Mouse (Mus musculus) CH12.LX (cell line): ENCODE measurements at regions not wholly inside any gene's neighbourhood (a gene's known extent, or its start where the extent isn't known, plus 50 kb on each side); places are given as distances from the start of the nearest gene placed in this dataset.

Source experiments
- DNase-seq: peaks from one replicate; pipeline ENCODE4 v3.0.0-alpha.2; 2013; ENCODE audit errors: extremely low read depth
- H3K27ac ChIP-seq: 2 replicates; pipeline ENCODE4 v1.5.1; 2012; ENCODE audit warnings: low read depth, mild to moderate bottlenecking, control low read depth, moderate library complexity; ENCODE audit not compliant: insufficient read depth
- H3K27me3 ChIP-seq: replicated peaks from 2 replicates; pipeline ENCODE3; 2012; ENCODE audit warnings: inconsistent platforms
- H3K36me3 ChIP-seq, 2 experiments: replicated peaks in 1 of 2; 2 replicates each; pipeline versions ENCODE3 to v1.6.1; 2012; ENCODE audit warnings: inconsistent platforms in 1 of 2, low read length in 1 of 2, mild to moderate bottlenecking in 1 of 2, mixed read lengths in 1 of 2, moderate library complexity in 1 of 2; ENCODE audit not compliant: control insufficient read depth in 1 of 2, insufficient read depth in 1 of 2
- H3K4me1 ChIP-seq, 2 experiments: 2 replicates each; pipeline ENCODE4 v1.6.1; 2012; ENCODE audit warnings: inconsistent platforms in 1 of 2, moderate library complexity in 1 of 2; ENCODE audit not compliant: insufficient read depth in 2 of 2, control insufficient read depth in 1 of 2
- H3K4me2 ChIP-seq: 2 replicates; pipeline ENCODE4 v1.6.1; 2012; ENCODE audit warnings: low read depth, mild to moderate bottlenecking, control low read depth; ENCODE audit not compliant: poor library complexity, insufficient read depth, severe bottlenecking
- H3K4me3 ChIP-seq, 3 experiments: fragments of 150-350 bp in 1 of 3; sonication (generic) in 1 of 3; replicated peaks in 1 of 3; 2 replicates each; pipeline versions ENCODE3 to v1.5.1; 2011 to 2012; ENCODE audit warnings: low read depth in 2 of 3, low read length in 2 of 3, mild to moderate bottlenecking in 2 of 3, moderate library complexity in 2 of 3, control low read depth in 1 of 3, improper control_type of control experiment in 1 of 3, inconsistent platforms in 1 of 3, mixed read lengths in 1 of 3; ENCODE audit not compliant: poor library complexity in 1 of 3
- H3K79me2 ChIP-seq: replicated peaks from 2 replicates; pipeline ENCODE4 v1.6.1; 2012; ENCODE audit warnings: mild to moderate bottlenecking, moderate library complexity; ENCODE audit not compliant: control insufficient read depth, poor library complexity, insufficient read depth, severe bottlenecking; ENCODE audit errors: extremely low read depth
- H3K9ac ChIP-seq: 2 replicates; pipeline ENCODE4 v1.6.1; 2012; ENCODE audit warnings: low read depth, mild to moderate bottlenecking, control low read depth, moderate library complexity; ENCODE audit not compliant: insufficient read depth
- H3K9me3 ChIP-seq: replicated peaks from 2 replicates; pipeline ENCODE3; 2012; ENCODE audit warnings: low read length, inconsistent platforms, mixed read lengths
- BHLHE40 ChIP-seq: IDR thresholded peaks from 2 replicates; pipeline ENCODE4 v1.6.1; 2011; ENCODE audit warnings: mild to moderate bottlenecking, low read depth, low read length, improper control_type of control experiment
- CHD1 ChIP-seq: IDR thresholded peaks from 2 replicates; pipeline ENCODE4 v1.6.1; 2012; ENCODE audit warnings: low read depth, low read length, improper control_type of control experiment, inconsistent platforms
- CHD2 ChIP-seq: IDR thresholded peaks from 2 replicates; pipeline ENCODE4 v1.6.1; 2011; ENCODE audit warnings: low read length, improper control_type of control experiment
- CTCF ChIP-seq, 2 experiments: IDR thresholded peaks in 1 of 2; conservative IDR thresholded peaks in 1 of 2; 2 replicates each; pipeline ENCODE4 v1.5.1; 2011 to 2012; ENCODE audit warnings: low read depth in 2 of 2, low read length in 2 of 2, improper control_type of control experiment in 1 of 2, inconsistent platforms in 1 of 2, mild to moderate bottlenecking in 1 of 2, moderate library complexity in 1 of 2
- ELF1 ChIP-seq: IDR thresholded peaks from 2 replicates; pipeline ENCODE4 v1.6.1; 2014; ENCODE audit warnings: low read depth, mild to moderate bottlenecking, inconsistent platforms, low read length, improper control_type of control experiment
- EP300 ChIP-seq: IDR thresholded peaks from 2 replicates; pipeline ENCODE4 v1.6.1; 2011; ENCODE audit warnings: low read length, improper control_type of control experiment
- GABPA ChIP-seq: IDR thresholded peaks from 2 replicates; pipeline ENCODE4 v1.6.1; 2012; ENCODE audit warnings: low read depth, low read length, improper control_type of control experiment, inconsistent platforms; ENCODE audit not compliant: insufficient replicate concordance
- IRF4 ChIP-seq: IDR thresholded peaks from 2 replicates; pipeline ENCODE4 v1.6.1; 2014; ENCODE audit warnings: low read depth, mild to moderate bottlenecking, inconsistent platforms, low read length, improper control_type of control experiment
- JUN ChIP-seq: IDR thresholded peaks from 2 replicates; pipeline ENCODE4 v1.6.1; 2011; ENCODE audit warnings: low read depth, mild to moderate bottlenecking, low read length, improper control_type of control experiment, moderate library complexity; ENCODE audit not compliant: insufficient read depth
- KAT2A ChIP-seq: IDR thresholded peaks from 2 replicates; pipeline ENCODE4 v1.6.1; 2012; ENCODE audit warnings: low read length, improper control_type of control experiment, inconsistent platforms; ENCODE audit not compliant: insufficient replicate concordance
- MAFK ChIP-seq: IDR thresholded peaks from 2 replicates; pipeline ENCODE4 v1.6.1; 2011; ENCODE audit warnings: low read length, improper control_type of control experiment; ENCODE audit not compliant: insufficient replicate concordance
- NELFE ChIP-seq: IDR thresholded peaks from 2 replicates; pipeline ENCODE4 v1.6.1; 2011; ENCODE audit warnings: low read depth, low read length, improper control_type of control experiment
- NRF1 ChIP-seq: IDR thresholded peaks from 2 replicates; pipeline ENCODE4 v1.6.1; 2014; ENCODE audit warnings: low read depth, mild to moderate bottlenecking, inconsistent platforms, low read length, improper control_type of control experiment, moderate library complexity
- PAX5 ChIP-seq: IDR thresholded peaks from 2 replicates; pipeline ENCODE4 v1.6.1; 2012; ENCODE audit warnings: low read length, inconsistent platforms, mixed read lengths
- POLR2A ChIP-seq: IDR thresholded peaks from 2 replicates; pipeline ENCODE4 v1.6.1; 2011; ENCODE audit warnings: low read depth, mild to moderate bottlenecking, improper control_type of control experiment, low read length
- POLR2AphosphoS2 ChIP-seq: IDR thresholded peaks from 2 replicates; pipeline ENCODE4 v1.6.1; 2011; ENCODE audit warnings: low read depth, low read length, improper control_type of control experiment
- RAD21 ChIP-seq: IDR thresholded peaks from 2 replicates; pipeline ENCODE4 v1.6.1; 2011; ENCODE audit warnings: low read depth, mild to moderate bottlenecking, low read length, improper control_type of control experiment, moderate library complexity
- RCOR1 ChIP-seq: conservative IDR thresholded peaks from 2 replicates; pipeline ENCODE4 v1.6.1; 2012; ENCODE audit warnings: low read depth, mild to moderate bottlenecking, inconsistent platforms, low read length, improper control_type of control experiment
- SIN3A ChIP-seq: IDR thresholded peaks from 2 replicates; pipeline ENCODE4 v1.6.1; 2012; ENCODE audit warnings: low read length, improper control_type of control experiment, inconsistent platforms
- SMC3 ChIP-seq: IDR thresholded peaks from 2 replicates; pipeline ENCODE4 v1.6.1; 2011; ENCODE audit warnings: low read depth, low read length, improper control_type of control experiment
- TBP ChIP-seq: conservative IDR thresholded peaks from 2 replicates; pipeline ENCODE4 v1.6.1; 2011; ENCODE audit warnings: low read depth, low read length, improper control_type of control experiment
- UBTF ChIP-seq: IDR thresholded peaks from 2 replicates; pipeline ENCODE4 v1.6.1; 2012; ENCODE audit warnings: low read depth, mild to moderate bottlenecking, inconsistent platforms, low read length, improper control_type of control experiment, moderate library complexity
- USF1 ChIP-seq: IDR thresholded peaks from 2 replicates; pipeline ENCODE4 v1.6.1; 2014; ENCODE audit warnings: low read depth, mild to moderate bottlenecking, inconsistent platforms, low read length, improper control_type of control experiment
- USF2 ChIP-seq: conservative IDR thresholded peaks from 2 replicates; pipeline ENCODE4 v1.6.1; 2011; ENCODE audit warnings: low read depth, low read length, improper control_type of control experiment
- ZMIZ1 ChIP-seq: IDR thresholded peaks from 2 replicates; pipeline ENCODE4 v1.6.1; 2012; ENCODE audit warnings: low read depth, mild to moderate bottlenecking, inconsistent platforms, low read length, improper control_type of control experiment
- ZNF384 ChIP-seq: IDR thresholded peaks from 2 replicates; pipeline ENCODE4 v1.6.1; 2012; ENCODE audit warnings: low read depth, low read length, improper control_type of control experiment, inconsistent platforms
- dilution Hi-C: fragments of 300-500 bp; cut with MboI; formaldehyde crosslinking; loops from 2 replicates; pipeline ENCODE4 v1.14.3; 2020; ENCODE audit warnings: low sequenced_read_pairs; ENCODE audit not compliant: extremely low pct_unique_long_range_greater_than_20kb, extremely low pct_ligation_motif_present
- in situ Hi-C: fragments of 300-500 bp; cut with MboI; formaldehyde crosslinking; loops from 3 replicates; pipeline ENCODE4 v1.14.3; 2019; ENCODE audit warnings: low sequenced_read_pairs, low pct_ligation_motif_present, low pct_unique_long_range_greater_than_20kb, mixed read lengths

DNA sequence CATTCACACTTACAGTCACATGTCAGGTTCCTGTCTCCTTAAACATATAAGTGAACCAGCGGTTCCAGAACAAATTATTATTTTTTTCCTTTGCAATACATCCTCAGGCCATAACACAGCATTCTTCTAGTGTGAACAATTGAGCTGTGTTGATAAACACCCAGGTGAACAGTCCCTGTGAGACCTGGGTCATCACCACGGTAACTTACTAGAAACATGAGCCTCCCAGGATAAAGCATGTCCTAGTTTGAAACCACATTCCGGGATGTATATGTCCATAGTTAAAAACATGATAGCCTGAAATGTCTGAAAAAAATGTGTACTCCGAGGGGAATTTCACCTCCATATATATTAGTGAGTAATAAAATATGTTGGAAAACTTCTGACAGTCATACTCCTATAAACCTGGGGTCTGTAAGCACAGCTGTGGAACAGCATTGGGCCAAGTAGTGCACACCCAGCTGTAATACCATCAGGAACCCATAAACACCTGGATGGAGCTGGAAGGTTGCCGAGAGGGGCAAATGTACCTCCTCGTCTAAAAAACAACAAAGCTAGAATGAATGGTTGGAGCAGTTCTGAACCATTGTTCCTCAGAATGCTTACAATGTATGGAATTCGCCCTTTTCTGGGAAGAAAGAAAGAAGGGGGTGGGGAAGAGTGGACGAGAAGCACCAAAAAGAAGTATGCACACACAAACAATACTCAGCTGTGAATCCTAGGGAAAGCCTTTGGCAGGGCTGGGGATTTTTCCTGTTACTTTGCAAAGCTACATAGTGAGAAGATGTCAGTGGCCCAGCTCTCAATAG is 232.9 kb downstream of the Irs2 start:
- no peaks in the 10 kb centered on the region for H3K79me2 ChIP-seq
- H3K9me3 ChIP-seq, result no peaks in the 10 kb centered on the region
- dilution Hi-C loops, result no loop called here
- no peaks in the 10 kb centered on the region for H3K4me1 ChIP-seq
- no peak overlapping the region for H3K4me2 ChIP-seq
- DNase-seq, result no peak
- H3K27me3 ChIP-seq, result no peaks in the 10 kb centered on the region
- H3K36me3 ChIP-seq, result no peaks in the 10 kb centered on the region
- H3K27ac ChIP-seq, result no peak overlapping the region
- H3K9ac ChIP-seq, result no peak overlapping the region
- in situ Hi-C loops, result no loop called here
- H3K4me3 ChIP-seq, result no peak overlapping the region
- TF ChIP-seq CHD2 (no peak), ZMIZ1 (no peak), IRF4 (no peak), CHD1 (no peak), RAD21 (no peak), UBTF (no peak), GABPA (no peak), ELF1 (no peak), TBP (no peak)

DNA sequence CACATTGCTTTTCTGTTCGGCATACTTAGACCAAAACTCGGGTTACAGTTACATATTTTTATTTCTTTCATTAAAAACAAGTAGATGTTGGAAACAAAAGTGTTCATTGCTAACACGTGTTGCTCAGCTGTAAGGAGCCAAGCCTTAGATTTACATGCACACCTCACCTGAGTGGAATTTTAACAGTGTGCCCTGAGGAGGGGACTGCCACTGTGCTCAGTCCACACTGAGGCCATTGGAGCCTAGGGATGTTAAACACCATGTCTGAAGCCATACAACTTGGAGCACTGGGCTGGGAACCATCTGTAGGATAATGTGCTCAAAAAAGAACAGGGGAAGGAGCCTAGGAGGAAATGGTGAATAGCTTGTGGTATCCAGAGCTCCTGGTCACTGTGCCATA is 233.5 kb downstream of the Irs2 start:
- Histone ChIP-seq H3K27me3 (no peaks in the 10 kb centered on the region), H3K27ac (no peak overlapping the region), H3K4me2 (no peak overlapping the region), H3K4me1 (no peaks in the 10 kb centered on the region), H3K4me3 (no peak overlapping the region), H3K36me3 (no peaks in the 10 kb centered on the region), H3K9me3 (no peaks in the 10 kb centered on the region), H3K79me2 (no peaks in the 10 kb centered on the region), H3K9ac (no peak overlapping the region)
- in situ Hi-C loops (no loop called here), dilution Hi-C loops (no loop called here)
- TF ChIP-seq USF2 (no peak), JUN (no peak), BHLHE40 (no peak), EP300 (no peak), NELFE (no peak), PAX5 (no peak), RAD21 (no peak), CTCF (conservative IDR thresholded peaks at IDR 0.05 in 1 of 2, IDR thresholded peaks at IDR 0.05 in 1 of 2; ENCODE audit: low read depth in 2 of 2, low read length in 2 of 2) (no peak), CHD1 (no peak), SIN3A (no peak), SMC3 (no peak), MAFK (no peak), UBTF (no peak), POLR2AphosphoS2 (no peak), NRF1 (no peak), KAT2A (no peak), RCOR1 (no peak), ZNF384 (no peak), USF1 (no peak), POLR2A (no peak)
- no peak for DNase-seq
